Mouse (Mus musculus) small intestine, adult 2 months (tissue): ENCODE measurements around the gene Hs2st1. TPM values are rescaled to one million over a fixed set of nuclear protein-coding genes. Genes with fewer than 3 reads are reported as not detected.
A peak's percentile ranks its signal among the peaks of the same experiment; 100 is the strongest.

Experiments
- H3K27ac ChIP-seq: fragments of 200-500 bp; 2 replicates; pipeline ENCODE4 v1.5.1; 2012; ENCODE audit warnings: low read depth, low read length, control low read depth, inconsistent platforms; ENCODE audit not compliant: insufficient read depth
- H3K27me3 ChIP-seq: fragments of 200-500 bp; 2 replicates; pipeline ENCODE4 v1.6.1; 2012; ENCODE audit warnings: mild to moderate bottlenecking, moderate library complexity, low read length, inconsistent platforms; ENCODE audit not compliant: control insufficient read depth, insufficient read depth
- H3K36me3 ChIP-seq: fragments of 200-500 bp; 2 replicates; pipeline ENCODE4 v1.6.1; 2012; ENCODE audit warnings: mild to moderate bottlenecking, low read length, control low read depth, inconsistent platforms; ENCODE audit not compliant: control insufficient read depth, insufficient read depth
- H3K4me1 ChIP-seq: fragments of 200-500 bp; 2 replicates; pipeline ENCODE4 v1.6.1; 2012; ENCODE audit warnings: low read length, inconsistent platforms, mixed read lengths; ENCODE audit not compliant: control insufficient read depth, insufficient read depth, insufficient read length
- H3K4me3 ChIP-seq: fragments of 200-500 bp; 2 replicates; pipeline ENCODE4 v1.5.1; 2012; ENCODE audit warnings: low read depth, mild to moderate bottlenecking, control low read depth, inconsistent platforms, low read length, moderate library complexity
- CTCF ChIP-seq: fragments of 200-500 bp; IDR thresholded peaks from 2 replicates; pipeline ENCODE4 v1.5.1; 2012; ENCODE audit warnings: low read depth, mild to moderate bottlenecking, control low read depth, inconsistent platforms, low read length, moderate library complexity, mixed read lengths; ENCODE audit not compliant: insufficient replicate concordance, insufficient read length; ENCODE audit errors: extremely low read depth
- POLR2A ChIP-seq: fragments of 200-500 bp; IDR thresholded peaks from 2 replicates; pipeline ENCODE4 v1.6.1; 2012; ENCODE audit warnings: low read depth, mild to moderate bottlenecking, control low read depth, inconsistent platforms, low read length, moderate library complexity
- WGBS: fragments of 180-500 bp; shearing (Covaris S2); methylation state at CpG from one replicate; pipeline ENCODE4 v1.1.7; 2018; 5-methylcytosine and 5-hydroxymethylcytosine counted together
- polyA plus RNA-seq: library from polyadenylated mRNA; depleted of rRNA; stranded (reverse); fragments of >200 nt; gene quantifications from 2 replicates; pipeline ENCODE4 v1.2.3, GENCODE M21; 2012

Gene Hs2st1
- polyA plus RNA-seq, 1 experiment, result 2.3 TPM

DNA sequence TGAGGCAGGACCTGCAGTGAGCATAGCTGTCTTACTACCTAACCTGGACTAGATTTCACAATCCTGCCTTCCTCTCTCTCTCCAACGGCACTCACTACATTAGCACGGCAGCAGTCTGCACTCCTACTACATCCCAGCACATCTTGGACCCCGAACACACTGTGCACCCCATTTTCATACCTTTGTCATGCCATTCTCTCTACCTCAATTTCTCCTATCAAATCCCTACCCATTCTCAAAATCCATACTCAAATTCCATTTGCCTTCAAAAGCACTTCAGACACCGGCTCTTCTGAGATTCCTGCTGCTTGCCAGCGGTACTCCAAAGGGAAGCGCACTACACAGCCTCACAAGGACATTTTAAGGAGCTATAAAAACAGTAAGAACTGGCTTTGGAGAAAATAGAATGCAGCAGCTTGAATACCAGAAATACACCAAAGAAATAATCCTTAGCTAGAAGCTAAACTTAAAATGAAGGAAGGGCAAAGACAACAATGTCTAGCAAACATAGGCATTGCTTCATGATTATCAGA is 28.0 kb downstream of the Hs2st1 start:
- WGBS, result 54% methylated on average over 6 of the region's 6 CpGs

DNA sequence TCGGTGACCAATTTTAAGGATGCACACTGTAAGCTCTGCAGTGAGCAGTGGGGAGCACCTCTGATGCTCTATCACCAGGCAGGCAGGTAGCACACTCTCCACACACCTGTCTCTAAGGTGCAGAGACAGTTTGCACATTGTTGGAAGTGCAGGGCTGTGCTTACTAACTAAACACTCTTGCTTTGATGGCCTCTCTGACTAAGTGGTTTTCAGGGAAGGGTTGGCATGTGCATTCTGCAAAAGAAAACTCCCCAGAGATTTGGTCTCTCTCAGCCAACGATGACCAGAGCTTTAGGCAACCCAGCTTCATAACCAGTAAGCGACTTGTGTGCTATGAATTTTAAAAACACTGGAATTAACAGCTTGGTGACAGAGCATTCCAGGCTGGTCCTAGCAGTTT is 29.2 kb downstream of the Hs2st1 start:
- H3K27ac ChIP-seq, result no peak overlapping the region
- no peaks in the 10 kb centered on the region for H3K36me3 ChIP-seq
- H3K27me3 ChIP-seq, result no peaks in the 10 kb centered on the region
- no peak overlapping the region for H3K4me3 ChIP-seq
- WGBS, result 88% methylated on average over 3 of the region's 3 CpGs
- no peak for TF ChIP-seq POLR2A
- TF ChIP-seq CTCF, result no peak
- H3K4me1 ChIP-seq, result 0 out of 2 replicates have a peak, but pooled peaks cover 3% of the 10 kb centered on the region

More for the DNA sequence above, 28.0 kb downstream of the Hs2st1 start:
- TF ChIP-seq CTCF, result no peak
- no peak for TF ChIP-seq POLR2A
- no peaks in the 10 kb centered on the region for H3K27me3 ChIP-seq
- no peak overlapping the region for H3K27ac ChIP-seq
- no peaks in the 10 kb centered on the region for H3K36me3 ChIP-seq
- 0 out of 2 replicates have a peak, but pooled peaks cover 3% of the 10 kb centered on the region for H3K4me1 ChIP-seq
- H3K4me3 ChIP-seq, result no peak overlapping the region

DNA sequence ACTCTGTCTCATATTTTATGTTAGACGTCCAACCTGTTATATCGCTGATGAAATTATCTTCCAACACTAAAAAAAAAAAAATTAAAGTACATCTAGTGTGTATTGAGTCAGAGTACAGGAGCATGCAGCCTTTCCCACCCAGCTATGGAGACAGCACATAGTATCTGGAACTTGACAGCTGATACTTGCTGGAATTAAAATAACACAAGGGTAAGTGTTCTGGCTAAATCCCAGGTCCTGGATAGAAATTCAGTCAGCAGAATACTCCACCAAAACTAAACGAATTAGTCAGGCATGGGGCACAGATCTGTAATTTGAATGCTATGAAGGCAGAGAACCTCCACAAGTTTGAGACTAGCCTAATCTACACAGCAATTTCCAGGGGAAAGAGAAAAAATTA is 30.9 kb downstream of the Hs2st1 start:
- H3K27me3 ChIP-seq, result no peaks in the 10 kb centered on the region
- 0 out of 2 replicates have a peak, but pooled peaks cover 3% of the 10 kb centered on the region for H3K4me1 ChIP-seq
- H3K4me3 ChIP-seq, result no peak overlapping the region
- WGBS, result 65% methylated on average over 3 of the region's 3 CpGs
- no peak for TF ChIP-seq CTCF
- no peak for TF ChIP-seq POLR2A
- no peak overlapping the region for H3K27ac ChIP-seq
- no peaks in the 10 kb centered on the region for H3K36me3 ChIP-seq

DNA sequence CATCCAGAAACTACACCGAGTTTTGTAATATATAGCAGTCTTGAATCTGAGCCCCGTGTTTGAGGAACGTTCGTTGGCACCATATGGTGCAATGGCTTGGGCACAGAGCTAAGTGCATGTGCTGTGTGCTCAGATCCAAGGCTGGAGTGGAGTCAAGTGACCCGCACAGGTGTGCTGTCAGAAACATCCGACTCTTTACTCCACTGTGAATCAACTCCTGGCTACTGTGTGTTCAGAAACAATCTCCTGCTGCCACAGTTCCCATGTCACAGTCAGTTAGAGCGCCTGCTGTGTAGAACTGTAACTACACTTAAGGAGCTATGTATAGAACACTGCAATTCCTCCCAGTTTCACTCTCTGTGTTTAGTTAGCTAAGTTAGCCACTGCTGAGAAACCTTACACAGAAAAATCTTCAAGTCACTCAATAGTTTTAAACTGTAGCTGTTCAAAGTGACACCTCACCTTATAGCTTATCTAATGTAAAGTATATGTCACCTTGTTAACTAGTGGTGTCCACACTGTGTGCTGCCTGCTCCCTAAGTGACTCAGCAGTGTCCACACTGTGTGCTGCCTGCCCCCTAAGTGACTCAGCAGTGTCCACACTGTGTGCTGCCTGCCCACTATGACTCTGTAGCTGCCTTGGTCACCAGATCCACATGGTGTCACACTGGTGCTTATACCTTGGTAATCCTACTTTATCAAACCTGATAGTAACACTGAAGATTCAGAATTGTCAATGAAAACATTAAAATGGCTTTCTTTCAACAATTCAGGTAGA is 32.7 kb downstream of the Hs2st1 start:
- H3K36me3 ChIP-seq, result no peaks in the 10 kb centered on the region
- 79% methylated on average over 7 of the region's 7 CpGs for WGBS
- H3K27ac ChIP-seq, result no peak overlapping the region
- no peak overlapping the region for H3K4me3 ChIP-seq
- TF ChIP-seq CTCF (no peak), POLR2A (no peak)
- 0 out of 2 replicates have a peak, but pooled peaks cover 3% of the 10 kb centered on the region for H3K4me1 ChIP-seq
- no peaks in the 10 kb centered on the region for H3K27me3 ChIP-seq

DNA sequence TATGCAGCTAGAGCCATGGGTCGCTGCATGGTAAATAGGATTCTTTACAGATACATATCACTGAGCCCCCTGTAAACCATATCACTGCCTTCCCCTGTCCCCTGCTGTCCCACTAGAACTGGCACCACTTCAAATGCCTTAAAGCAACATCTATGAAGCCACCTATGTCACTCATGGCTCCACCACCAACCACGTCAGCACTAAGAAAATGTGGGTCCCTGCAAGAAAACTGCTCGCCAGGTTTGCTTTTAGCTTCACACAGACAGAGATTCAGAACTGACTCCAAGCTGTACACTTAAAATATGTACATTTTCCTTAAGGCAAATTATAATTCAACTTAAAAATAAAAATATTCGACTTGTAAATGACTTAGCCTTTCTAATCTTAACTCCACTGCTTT is 34.9 kb downstream of the Hs2st1 start:
- H3K4me1 ChIP-seq, result no peaks in the 10 kb centered on the region
- TF ChIP-seq POLR2A (no peak), CTCF (no peak)
- WGBS, result 94% methylated on average over 4 of the region's 4 CpGs
- H3K27ac ChIP-seq, result no peak overlapping the region
- no peaks in the 10 kb centered on the region for H3K27me3 ChIP-seq
- no peak overlapping the region for H3K4me3 ChIP-seq
- H3K36me3 ChIP-seq, result no peaks in the 10 kb centered on the region

DNA sequence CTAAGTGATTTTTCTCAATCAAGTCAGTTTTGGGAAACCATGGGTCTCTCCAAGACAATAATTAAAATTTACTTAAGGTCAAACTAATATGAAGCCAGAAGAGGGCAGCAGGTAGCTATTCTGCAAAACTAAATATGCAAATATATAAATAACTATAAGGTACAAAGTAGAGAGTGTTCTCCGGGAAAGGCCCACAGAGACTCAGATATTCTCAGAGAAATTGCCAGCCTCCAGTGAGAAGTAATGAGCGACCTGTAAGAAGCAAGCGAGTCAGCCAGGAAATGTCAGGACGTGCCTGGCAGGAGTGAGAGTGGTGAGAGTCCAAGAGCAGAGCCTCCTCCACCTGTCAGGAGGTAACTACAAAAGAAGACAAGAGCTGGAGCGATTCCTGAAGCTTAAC is 39.0 kb downstream of the Hs2st1 start:
- no peak overlapping the region for H3K27ac ChIP-seq
- H3K4me3 ChIP-seq, result peak overlapping the region; percentile 29
- TF ChIP-seq CTCF (0 out of 2 replicates have a peak, but pooled peaks have one; percentile 14), POLR2A (no peak)
- no peaks in the 10 kb centered on the region for H3K4me1 ChIP-seq
- no peaks in the 10 kb centered on the region for H3K27me3 ChIP-seq
- whole genome bisulfite sequencing, result 15% methylated on average over 5 of the region's 5 CpGs
- H3K36me3 ChIP-seq, result no peaks in the 10 kb centered on the region

DNA sequence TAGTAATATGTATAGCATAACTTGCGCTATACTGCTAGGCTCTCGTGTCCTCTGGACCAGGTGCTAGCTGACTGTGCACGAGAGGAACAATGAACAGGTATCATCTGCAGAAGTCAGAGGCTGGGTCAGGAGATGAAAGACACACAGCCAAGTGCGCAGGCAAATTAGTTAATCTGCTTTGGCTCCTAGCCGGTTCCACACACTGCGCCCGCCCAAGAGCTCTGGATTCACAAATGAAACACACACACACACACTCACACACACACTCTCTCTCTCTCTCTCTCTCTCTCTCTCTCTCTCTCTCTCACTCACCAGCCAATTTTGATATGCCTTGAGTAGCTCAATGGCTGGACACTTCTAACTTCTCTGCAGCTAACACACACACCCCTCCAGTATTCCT is 42.1 kb downstream of the Hs2st1 start:
- no peak overlapping the region for H3K27ac ChIP-seq
- TF ChIP-seq CTCF, result no peak
- no peak for TF ChIP-seq POLR2A
- H3K4me1 ChIP-seq, result no peaks in the 10 kb centered on the region
- H3K27me3 ChIP-seq, result no peaks in the 10 kb centered on the region
- 84% methylated on average over 7 of the region's 7 CpGs for WGBS
- H3K36me3 ChIP-seq, result no peaks in the 10 kb centered on the region
- H3K4me3 ChIP-seq, result no peak overlapping the region
